Mouse (Mus musculus): ENCODE data around the gene Gpcpd1.

GRCm38 (mm10) chr2:132579689-132580088, 7.8 kb downstream of the Gpcpd1 start:
- no peak for TF ChIP-seq CTCF (conservative IDR thresholded peaks at IDR 0.05; ENCODE audit: insufficient read depth, insufficient read length, low read depth, low read length)
- TF ChIP-seq POLR2A (IDR thresholded peaks at IDR 0.05; ENCODE audit: low read depth, low read length) = no peak
